Mouse (Mus musculus): ENCODE results near the gene Plch2.

- no peak for TF ChIP-seq CTCF (IDR thresholded peaks at IDR 0.05; ENCODE audit: extremely low read depth, insufficient read length, insufficient replicate concordance, low read depth, low read length)
- TF ChIP-seq POLR2A (IDR thresholded peaks at IDR 0.05; ENCODE audit: low read depth, low read length) = no peak
Measured at GRCm38 (mm10) chr4:155008075-155008474, 48.5 kb downstream of the Plch2 start.
